Mouse (Mus musculus): Measurements from ENCODE around the gene Rfx3. TPM values are rescaled to one million over a fixed set of nuclear protein-coding genes. Genes with fewer than 3 reads are reported as not detected.

Rfx3 gene
- polyA plus RNA-seq, 1 experiment from 2014 or later: 7.2 TPM

DNA sequence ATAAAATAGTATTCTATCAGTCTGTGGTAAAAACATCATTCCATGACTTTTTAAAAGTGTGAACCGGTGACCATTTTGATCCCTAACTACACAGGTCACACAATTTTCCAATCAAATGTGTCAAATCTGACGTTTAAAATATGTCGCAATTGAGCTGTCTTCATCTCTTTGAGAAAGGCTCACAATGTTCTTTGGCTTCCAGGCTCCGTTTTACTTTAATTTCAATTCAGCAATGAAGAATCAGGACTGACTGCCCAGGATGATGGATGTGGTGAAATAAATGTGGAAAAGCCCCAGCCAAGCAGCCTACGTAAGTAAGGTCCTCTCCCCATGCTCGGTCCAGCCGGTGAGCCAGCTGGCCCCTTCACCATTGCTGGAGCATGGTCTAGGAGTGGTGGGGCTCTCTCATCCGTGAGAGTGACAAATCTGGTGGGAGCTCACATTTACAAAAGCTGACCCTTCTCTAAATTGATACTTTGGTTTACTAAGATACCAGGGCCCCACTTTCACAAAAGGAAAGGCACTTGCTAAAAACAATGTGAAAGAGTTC lies 240.2 kb downstream of the Rfx3 start:
- no peak overlapping the region for H3K27ac ChIP-seq
- 87% methylated on average over 8 of the region's 8 CpGs for WGBS
- no peak for ATAC-seq

DNA sequence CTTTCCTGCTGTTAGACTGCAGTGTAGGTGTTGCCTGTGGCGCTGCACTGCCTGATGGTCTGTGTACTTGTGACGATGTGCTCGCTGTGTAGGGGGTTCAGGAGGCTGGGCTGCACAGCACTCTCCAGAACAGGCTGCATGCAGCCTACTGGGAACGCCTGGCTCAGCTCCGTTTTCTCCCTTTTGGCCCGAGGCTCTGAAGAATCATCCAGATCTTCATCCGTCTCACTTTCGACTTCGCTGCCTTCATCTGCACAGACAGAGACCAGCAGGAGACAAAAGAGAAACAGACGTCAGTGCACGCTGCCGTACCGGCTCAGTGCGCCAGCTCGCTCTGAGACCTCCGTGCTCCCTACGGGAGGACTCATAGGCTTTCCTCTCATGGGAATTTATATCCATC lies 242.5 kb downstream of the Rfx3 start:
- Histone ChIP-seq H3K4me1 (replicated peaks) (no peaks in the 10 kb centered on the region), H3K36me3 (no peaks in the 10 kb centered on the region), H3K9ac (no peak overlapping the region), H3K9me3 (no peaks in the 10 kb centered on the region), H3K4me3 (replicated peaks) (no peak overlapping the region), H3K27ac (no peak overlapping the region), H3K4me2 (replicated peaks) (no peak overlapping the region), H3K27me3 (replicated peaks) (no peaks in the 10 kb centered on the region)
- 92% methylated on average over 17 of the region's 17 CpGs for WGBS
- ATAC-seq: no peak

More for the DNA sequence above, 240.2 kb downstream of the Rfx3 start:
- H3K4me3 ChIP-seq (replicated peaks): no peak overlapping the region
- H3K4me1 ChIP-seq (replicated peaks): no peaks in the 10 kb centered on the region
- no peak overlapping the region for H3K9ac ChIP-seq
- H3K4me2 ChIP-seq (replicated peaks): no peak overlapping the region
- no peaks in the 10 kb centered on the region for H3K9me3 ChIP-seq
- H3K36me3 ChIP-seq: no peaks in the 10 kb centered on the region
- H3K27me3 ChIP-seq (replicated peaks): no peaks in the 10 kb centered on the region

DNA sequence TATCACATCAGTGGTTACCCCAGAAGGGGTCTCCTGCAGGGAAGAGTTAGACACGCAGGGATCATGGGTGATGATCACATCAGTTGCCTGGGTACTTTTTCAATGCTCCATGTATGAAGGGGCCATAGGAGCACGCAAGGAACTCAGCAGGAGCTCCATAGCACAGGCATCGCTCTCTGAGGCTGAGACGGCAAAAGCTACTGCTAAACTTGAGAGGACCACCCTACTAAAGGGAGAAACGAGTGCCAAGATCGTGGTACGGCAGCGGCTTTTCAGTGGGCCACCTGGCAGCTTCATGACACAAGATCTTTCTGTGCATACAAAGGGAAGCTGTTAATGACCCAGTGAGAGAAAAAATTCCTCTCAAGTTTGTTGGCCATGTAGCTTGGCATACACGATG lies 250.7 kb downstream of the Rfx3 start:
- no peaks in the 10 kb centered on the region for H3K9me3 ChIP-seq
- H3K36me3 ChIP-seq: no peaks in the 10 kb centered on the region
- no peaks in the 10 kb centered on the region for H3K4me1 ChIP-seq (replicated peaks)
- no peak overlapping the region for H3K4me3 ChIP-seq (replicated peaks)
- no peak overlapping the region for H3K4me2 ChIP-seq (replicated peaks)
- ATAC-seq: no peak
- no peak overlapping the region for H3K9ac ChIP-seq
- WGBS: 90% methylated on average over 9 of the region's 9 CpGs
- no peak overlapping the region for H3K27ac ChIP-seq
- H3K27me3 ChIP-seq (replicated peaks): no peaks in the 10 kb centered on the region

DNA sequence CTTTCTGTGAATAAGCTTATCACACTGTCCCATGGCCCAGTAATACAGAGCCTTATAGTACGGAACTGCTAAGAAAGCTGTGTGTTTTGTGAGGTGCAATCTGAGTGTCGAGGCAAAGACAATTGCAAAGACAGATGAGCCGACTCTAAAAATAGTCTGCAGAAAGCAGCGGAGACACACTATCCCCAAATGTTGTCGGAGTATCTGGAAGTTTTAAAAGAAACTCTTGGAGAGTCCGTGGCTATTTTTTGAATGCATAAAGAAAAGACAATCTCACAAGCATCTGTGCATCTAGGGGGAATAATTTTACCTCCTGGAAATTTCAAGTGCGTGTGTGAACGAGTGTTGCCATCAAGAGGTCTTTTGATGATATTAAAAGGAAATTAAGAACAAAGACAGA lies 251.6 kb downstream of the Rfx3 start:
- Histone ChIP-seq H3K27me3 (replicated peaks) (no peaks in the 10 kb centered on the region), H3K4me3 (replicated peaks) (no peak overlapping the region), H3K27ac (no peak overlapping the region), H3K4me1 (replicated peaks) (no peaks in the 10 kb centered on the region), H3K9ac (no peak overlapping the region), H3K9me3 (no peaks in the 10 kb centered on the region), H3K36me3 (no peaks in the 10 kb centered on the region), H3K4me2 (replicated peaks) (no peak overlapping the region)
- ATAC-seq: no peak
- WGBS: 86% methylated on average over 8 of the region's 8 CpGs

- Histone ChIP-seq H3K4me1 (replicated peaks) (no peaks in the 10 kb centered on the region), H3K27me3 (replicated peaks) (no peaks in the 10 kb centered on the region), H3K4me2 (replicated peaks) (no peak overlapping the region), H3K27ac (no peak overlapping the region), H3K36me3 (no peaks in the 10 kb centered on the region), H3K9me3 (no peaks in the 10 kb centered on the region), H3K9ac (no peak overlapping the region), H3K4me3 (replicated peaks) (no peak overlapping the region)
- WGBS: 69% methylated on average over 1 of the region's 1 CpGs
- ATAC-seq: no peak
Measured at GRCm38 (mm10) chr19:27747301-27747700, 263.7 kb downstream of the Rfx3 start.

DNA sequence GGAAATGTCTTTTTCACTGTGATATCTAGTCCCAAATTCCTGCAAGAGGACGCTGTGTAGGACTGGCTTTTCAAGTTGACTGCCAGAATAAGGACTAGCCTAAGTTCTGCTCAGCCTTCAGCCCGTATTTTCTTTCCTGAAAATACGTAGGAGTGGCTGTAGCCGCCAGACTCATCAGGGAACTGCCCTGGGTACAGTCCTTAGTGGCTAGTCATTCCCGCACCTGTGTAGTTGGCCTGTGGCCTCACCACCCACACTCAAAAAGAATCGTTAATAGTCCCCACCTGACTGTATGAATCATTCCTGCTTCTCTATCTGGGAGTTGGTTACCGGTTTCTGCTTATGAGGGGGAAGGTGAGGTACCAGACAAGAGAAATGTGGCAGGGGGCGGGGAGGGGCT lies 272.1 kb downstream of the Rfx3 start:
- H3K36me3 ChIP-seq: no peaks in the 10 kb centered on the region
- H3K4me3 ChIP-seq (replicated peaks): no peak overlapping the region
- ATAC-seq: no peak
- no peaks in the 10 kb centered on the region for H3K4me1 ChIP-seq (replicated peaks)
- H3K4me2 ChIP-seq (replicated peaks): no peak overlapping the region
- no peaks in the 10 kb centered on the region for H3K27me3 ChIP-seq (replicated peaks)
- WGBS: 64% methylated on average over 8 of the region's 8 CpGs
- no peak overlapping the region for H3K27ac ChIP-seq
- H3K9ac ChIP-seq: no peak overlapping the region
- no peaks in the 10 kb centered on the region for H3K9me3 ChIP-seq

- Histone ChIP-seq H3K36me3 (no peaks in the 10 kb centered on the region), H3K4me3 (replicated peaks) (no peak overlapping the region), H3K27ac (no peak overlapping the region), H3K4me2 (replicated peaks) (no peak overlapping the region), H3K27me3 (replicated peaks) (no peaks in the 10 kb centered on the region), H3K9ac (no peak overlapping the region), H3K4me1 (replicated peaks) (no peaks in the 10 kb centered on the region), H3K9me3 (no peaks in the 10 kb centered on the region)
- no peak for ATAC-seq
- WGBS: 63% methylated on average over 2 of the region's 2 CpGs
Measured at GRCm38 (mm10) chr19:27736571-27736970, 274.4 kb downstream of the Rfx3 start.

GRCm38 (mm10) chr19:27718931-27719330 lies 292.0 kb downstream of the Rfx3 start:
- H3K9ac ChIP-seq: no peak overlapping the region
- H3K27me3 ChIP-seq (replicated peaks): no peaks in the 10 kb centered on the region
- H3K27ac ChIP-seq: no peak overlapping the region
- no peaks in the 10 kb centered on the region for H3K4me1 ChIP-seq (replicated peaks)
- no peak for ATAC-seq
- 56% methylated on average over 11 of the region's 11 CpGs for WGBS
- H3K36me3 ChIP-seq: no peaks in the 10 kb centered on the region
- no peak overlapping the region for H3K4me3 ChIP-seq (replicated peaks)
- H3K9me3 ChIP-seq: no peaks in the 10 kb centered on the region
- H3K4me2 ChIP-seq (replicated peaks): no peak overlapping the region

DNA sequence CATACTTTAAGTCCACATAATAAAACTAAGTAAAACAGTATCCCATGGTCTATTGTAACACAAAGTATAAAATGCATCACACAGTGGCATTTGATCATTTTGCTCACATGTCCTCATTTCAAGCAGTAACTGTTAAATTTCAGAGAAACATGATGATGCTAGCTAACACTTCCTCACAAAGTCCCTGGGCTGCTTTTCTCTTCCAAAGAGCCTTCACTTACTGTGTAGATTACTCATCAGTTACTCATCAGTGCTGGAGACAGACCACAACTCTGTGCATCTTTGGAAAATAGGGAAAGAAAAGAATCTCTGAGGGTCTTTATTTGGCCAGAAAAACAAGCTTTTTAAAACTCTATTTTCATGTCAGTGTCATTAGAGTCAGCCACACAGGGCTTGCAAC lies 294.7 kb downstream of the Rfx3 start:
- no peaks in the 10 kb centered on the region for H3K36me3 ChIP-seq
- H3K9ac ChIP-seq: no peak overlapping the region
- no peaks in the 10 kb centered on the region for H3K9me3 ChIP-seq
- H3K27me3 ChIP-seq (replicated peaks): no peaks in the 10 kb centered on the region
- H3K4me3 ChIP-seq (replicated peaks): no peak overlapping the region
- ATAC-seq: no peak
- H3K4me2 ChIP-seq (replicated peaks): no peak overlapping the region
- no peak overlapping the region for H3K27ac ChIP-seq
- no peaks in the 10 kb centered on the region for H3K4me1 ChIP-seq (replicated peaks)

All from intestine, embryonic 15.5 days (tissue).